In the genomic region with DNA sequence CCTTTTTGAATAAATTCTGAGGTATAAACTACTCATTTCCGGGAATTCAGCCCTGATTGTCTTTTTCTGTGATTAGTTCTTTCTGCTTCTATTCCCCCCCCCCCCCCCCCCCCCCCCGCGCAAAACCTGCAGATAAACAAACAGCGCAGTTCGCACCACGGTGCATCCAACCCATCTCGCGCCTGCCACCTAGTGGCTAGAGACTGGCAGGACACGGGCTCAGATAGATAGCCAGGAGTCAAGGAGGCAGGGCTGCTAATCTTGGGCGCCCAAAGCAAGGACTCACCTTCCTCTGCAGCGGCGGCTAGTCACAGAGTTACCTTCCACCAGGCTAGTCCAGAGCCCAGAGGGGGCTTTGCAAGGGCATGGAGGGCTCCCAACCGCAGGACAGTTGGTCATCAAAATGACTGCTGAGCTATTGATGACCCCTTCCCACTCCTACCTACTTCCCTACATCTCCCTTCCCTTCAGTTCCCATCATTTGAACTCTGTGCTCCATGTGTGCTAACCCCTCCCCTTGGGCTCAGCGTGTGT, we compare ENCODE assay signal across 9 mouse cellular contexts. TPM values are rescaled to one million over a fixed set of nuclear protein-coding genes. Genes with fewer than 3 reads are reported as not detected.
DNase-seq lines count a peak whose midpoint lies in the region; ATAC-seq and TF ChIP-seq lines count a peak whose summit lies in the region.
"Had no signal": no experiment of that assay in that cellular context is flagged by ENCODE, and none has a peak within 500 bp of the region (broad histone marks: within the 10 kb centered on the region; RNA-seq: fewer than 3 reads in every experiment).

No protein-coding gene starts in this region.

- ATAC-seq in G1E (ENCODE audit: extremely low read depth, insufficient number of reproducible peaks, low FRiP score, poor library complexity, severe bottlenecking) = no peak

- H3K36me3 ChIP-seq in G1E (replicated peaks) = no peaks in the 10 kb centered on the region
- H3K36me3 ChIP-seq: liver, embryonic 15.5 days had no signal

- TF ChIP-seq POLR2A in bone marrow macrophage, adult 2 months (IDR thresholded peaks at IDR 0.05; ENCODE audit: borderline replicate concordance, low read depth, low read length) = no peak
- no peak for TF ChIP-seq POLR2A in embryonic fibroblast, embryonic 13.5 days (IDR thresholded peaks at IDR 0.05; ENCODE audit: low read depth, low read length)

- H3K27me3 ChIP-seq in G1E (ENCODE audit: insufficient read depth, low read length) = peaks cover 33% of the 10 kb centered on the region

- DNase-seq in G1E (ENCODE audit: low spot score) = peak; percentile 50
- peak; percentile 85 for DNase-seq in heart, postnatal 4 days
- peak; percentile 70 to 89 for DNase-seq in layer of hippocampus, adult 18-20 months (ENCODE audit: low spot score in 2 of 2)
- DNase-seq in lung, postnatal 10 days = peak; percentile 89
- DNase-seq in right cerebral cortex, adult 2 months (ENCODE audit: low spot score in 2 of 2) = peak; percentile 81 to 85
- peak; percentile 43 for DNase-seq in urinary bladder, postnatal 10 days (ENCODE audit: low spot score)

- no peaks in the 10 kb centered on the region for H3K9me3 ChIP-seq in G1E (replicated peaks)
- H3K9me3 ChIP-seq: liver, embryonic 15.5 days had no signal

- H3K4me1 ChIP-seq in G1E (ENCODE audit: insufficient read depth, low read depth, low read length) = peaks cover 8% of the 10 kb centered on the region; the same call in 1 of the 2 replicates
- H3K4me1 ChIP-seq in bone marrow macrophage, adult 2 months (ENCODE audit: control insufficient read depth, insufficient read depth, low read length) = peaks cover 4% of the 10 kb centered on the region; the same call in 1 of the 2 replicates
- H3K4me1 ChIP-seq in embryonic fibroblast, embryonic 13.5 days (ENCODE audit: control insufficient read depth, insufficient read depth, low read length) = no peaks in the 10 kb centered on the region
- H3K4me1 ChIP-seq: liver, embryonic 15.5 days had no signal

- peak; percentile 69 for TF ChIP-seq CTCF in G1E (IDR thresholded peaks at IDR 0.05; ENCODE audit: low read depth, low read length)
- TF ChIP-seq CTCF in bone marrow macrophage, adult 2 months (IDR thresholded peaks at IDR 0.05; ENCODE audit: low read depth, low read length) = peak; percentile 38; the same call in 1 of the 2 replicates
- TF ChIP-seq CTCF in embryonic fibroblast, embryonic 13.5 days (IDR thresholded peaks at IDR 0.05; ENCODE audit: borderline replicate concordance, insufficient read depth, low read length) = peak; percentile 93

- no peak overlapping the region for H3K27ac ChIP-seq in bone marrow macrophage, adult 2 months (ENCODE audit: insufficient read depth, low read depth, low read length)
- no peak overlapping the region for H3K27ac ChIP-seq in embryonic fibroblast, embryonic 13.5 days (ENCODE audit: insufficient read depth, low read length)
- H3K27ac ChIP-seq: liver, embryonic 15.5 days had no signal

- no peak overlapping the region for H3K4me3 ChIP-seq in G1E (ENCODE audit: low read depth, low read length)
- no peak overlapping the region for H3K4me3 ChIP-seq in bone marrow macrophage, adult 2 months (ENCODE audit: insufficient read depth, low read length)
- H3K4me3 ChIP-seq in embryonic fibroblast, embryonic 13.5 days (ENCODE audit: insufficient read depth, low read length) = no peak overlapping the region
- H3K4me3 ChIP-seq: liver, embryonic 15.5 days had no signal

RNA-seq across cellular contexts. Expression of a gene that starts 20.8 kb away (rescaled TPM):
- total RNA-seq in G1E (2014; fragmentation: Nextera tagmentation) (22.7 and 26.0 TPM in 2 replicates), G1E (2017) (10.2 and 13.7 TPM in 2 replicates)
- 1.8 and 2.7 TPM in 2 replicates for polyA plus RNA-seq in G1E (2012)
- 32.5 and 38.1 TPM in 2 replicates for polyA plus RNA-seq in bone marrow macrophage, adult 2 months (2012; ENCODE audit: insufficient read depth, insufficient read length, missing spikeins)
- 25.4 and 35.2 TPM in 2 replicates for polyA plus RNA-seq in embryonic fibroblast, embryonic 13.5 days (2011; ENCODE audit: insufficient read length, low read depth, missing spikeins)
- total RNA-seq in heart, postnatal 4 days (2021) = 10 to 100 TPM; 20.6 to 21.5 TPM
- total RNA-seq in layer of hippocampus, adult 18-20 months (2021) = 10 to 100 TPM; 50.4 to 51.6 TPM

RNA-seq across cellular contexts. Expression of a gene that starts 38.2 kb away (rescaled TPM):
- total RNA-seq in G1E (2014; fragmentation: Nextera tagmentation) (not detected in 2 replicates), G1E (2017) (not detected in 2 replicates)
- not detected in 2 replicates for polyA plus RNA-seq in G1E (2012)
- polyA plus RNA-seq in bone marrow macrophage, adult 2 months (2012; ENCODE audit: insufficient read depth, insufficient read length, missing spikeins) = not detected in 2 replicates
- 0.33 TPM in 1 of 2 replicates, not detected in the other for polyA plus RNA-seq in embryonic fibroblast, embryonic 13.5 days (2011; ENCODE audit: insufficient read length, low read depth, missing spikeins)
- total RNA-seq in heart, postnatal 4 days (2021) = not detected
- total RNA-seq in layer of hippocampus, adult 18-20 months (2021) = under 1 TPM in 1 of 2 experiments, not detected in 1; 0.15 TPM
- polyA plus RNA-seq: liver, embryonic 15.5 days had no signal

RNA-seq across cellular contexts. Expression of a gene that starts 44.8 kb away (rescaled TPM):
- total RNA-seq in G1E (2014; fragmentation: Nextera tagmentation) = 12.7 and 16.4 TPM in 2 replicates
- total RNA-seq in G1E (2017) = 18.8 and 20.5 TPM in 2 replicates
- polyA plus RNA-seq in G1E (2012) = 48.6 and 62.6 TPM in 2 replicates
- 16.4 TPM in 2 replicates for polyA plus RNA-seq in bone marrow macrophage, adult 2 months (2012; ENCODE audit: insufficient read depth, insufficient read length, missing spikeins)
- polyA plus RNA-seq in embryonic fibroblast, embryonic 13.5 days (2011; ENCODE audit: insufficient read length, low read depth, missing spikeins) = 13.9 and 15.3 TPM in 2 replicates
- total RNA-seq in heart, postnatal 4 days (2021) = 10 to 100 TPM; 10.8 to 10.9 TPM
- total RNA-seq in layer of hippocampus, adult 18-20 months (2021) = 10 to 100 TPM; 14.6 to 15.7 TPM

Comparison
In these comparisons a context has a peak if more than half of its experiments do, and no peak if none do; other contexts are left out.
1. CTCF ChIP-seq: peak in every context shown above with its lines; median percentile 93 in embryonic fibroblast, embryonic 13.5 days; 69 in G1E; 38 in bone marrow macrophage, adult 2 months.